ENCODE assay signal across 13 mouse cellular contexts in genomic region chr8:47662716-47663115, GRCm38 (mm10).
"Had no signal": no experiment of that assay in that cellular context is flagged by ENCODE, and none has a peak within 500 bp of the region (broad histone marks: within the 10 kb centered on the region; RNA-seq: fewer than 3 reads in every experiment).

No protein-coding gene starts in this region.

- H3K9me3 ChIP-seq: limb, embryonic 15.5 days; liver, embryonic 12.5 days; midbrain, embryonic 10.5 days; neural tube, embryonic 15.5 days had no signal

- H3K27ac ChIP-seq: hindbrain, postnatal 0 days; limb, embryonic 15.5 days; liver, embryonic 12.5 days; midbrain, embryonic 10.5 days; neural tube, embryonic 15.5 days had no signal

- H3K27me3 ChIP-seq: limb, embryonic 15.5 days; liver, embryonic 12.5 days; neural tube, embryonic 15.5 days had no signal

- ATAC-seq: hindbrain, postnatal 0 days; liver, embryonic 12.5 days had no signal

- H3K9ac ChIP-seq: limb, embryonic 15.5 days; liver, embryonic 12.5 days; neural tube, embryonic 15.5 days had no signal

- H3K4me3 ChIP-seq: limb, embryonic 15.5 days; liver, embryonic 12.5 days; midbrain, embryonic 10.5 days; myocyte; neural tube, embryonic 15.5 days had no signal

- DNase-seq: layer of hippocampus, adult 9-11 months; layer of hippocampus, postnatal 36 days; midbrain, embryonic 14.5 days; right cerebral cortex, adult 18-20 months; right cerebral cortex, postnatal 25 days; thymus, adult 18-20 months; thymus, postnatal 14 days had no signal

- H3K4me1 ChIP-seq: limb, embryonic 15.5 days; liver, embryonic 12.5 days; midbrain, embryonic 10.5 days; neural tube, embryonic 15.5 days had no signal

- H3K4me2 ChIP-seq: limb, embryonic 15.5 days; liver, embryonic 12.5 days; neural tube, embryonic 15.5 days had no signal

- H3K36me3 ChIP-seq: neural tube, embryonic 15.5 days had no signal
